Mouse (Mus musculus) urinary bladder, adult 18-20 months (tissue): ENCODE data around the gene Fbxo42.

Experiments
- DNase-seq, 2 experiments: peaks; one replicate each; pipeline ENCODE4 v3.0.0; 2022; ENCODE audit warnings: low spot score in 2 of 2, mixed read lengths in 2 of 2

The Fbxo42 gene

GRCm38 (mm10) chr4:141175783-141176182, 28.1 kb downstream of the Fbxo42 start:
- DNase-seq: no peak

- no peak for DNase-seq
These were observed 28.7 kb downstream of the Fbxo42 start for GRCm38 (mm10) chr4:141176328-141176838.

- no peak for DNase-seq
These were observed 30.8 kb downstream of the Fbxo42 start for GRCm38 (mm10) chr4:141178500-141178899.

GRCm38 (mm10) chr4:141180831-141181230, 33.1 kb downstream of the Fbxo42 start:
- no peak for DNase-seq

- DNase-seq: no peak
These were observed 34.3 kb downstream of the Fbxo42 start for GRCm38 (mm10) chr4:141181981-141182380.

GRCm38 (mm10) chr4:141183932-141184331, 36.2 kb downstream of the Fbxo42 start:
- no peak for DNase-seq

- no peak for DNase-seq
These were observed 36.7 kb downstream of the Fbxo42 start for GRCm38 (mm10) chr4:141184426-141184825.

GRCm38 (mm10) chr4:141186923-141187836, 39.5 kb downstream of the Fbxo42 start:
- DNase-seq: no peak

GRCm38 (mm10) chr4:141191294-141191693, 43.6 kb downstream of the Fbxo42 start:
- DNase-seq: no peak

GRCm38 (mm10) chr4:141194553-141194952, 46.8 kb downstream of the Fbxo42 start:
- DNase-seq: no peak

- DNase-seq: no peak
These were observed 49.4 kb downstream of the Fbxo42 start for GRCm38 (mm10) chr4:141196981-141197685.

GRCm38 (mm10) chr4:141197686-141198035, 49.9 kb downstream of the Fbxo42 start:
- no peak for DNase-seq

- DNase-seq: no peak
These were observed 53.2 kb downstream of the Fbxo42 start for GRCm38 (mm10) chr4:141200906-141201305.

- no peak for DNase-seq
These were observed 54.5 kb downstream of the Fbxo42 start for GRCm38 (mm10) chr4:141202192-141202591.

- peak in 1 of 2 experiments; percentile 34 for DNase-seq
These were observed 56.9 kb downstream of the Fbxo42 start for GRCm38 (mm10) chr4:141204580-141205061.

GRCm38 (mm10) chr4:141207081-141207480, 59.4 kb downstream of the Fbxo42 start:
- no peak for DNase-seq

- DNase-seq: no peak
These were observed 63.0 kb downstream of the Fbxo42 start for GRCm38 (mm10) chr4:141210524-141211219.

- DNase-seq: no peak
These were observed 63.9 kb downstream of the Fbxo42 start for GRCm38 (mm10) chr4:141211646-141212045.

- no peak for DNase-seq
These were observed 65.2 kb downstream of the Fbxo42 start for GRCm38 (mm10) chr4:141212892-141213291.

- no peak for DNase-seq
These were observed 65.6 kb downstream of the Fbxo42 start for GRCm38 (mm10) chr4:141213342-141213741.

GRCm38 (mm10) chr4:141213770-141214336, 66.1 kb downstream of the Fbxo42 start, which contains the start of gene Rsg1:
Rsg1 (plus strand) TSS chr4:141213956.
- DNase-seq: peak; percentile 91 to 92
